Mouse (Mus musculus): ENCODE measurements at regions not wholly inside any gene's neighbourhood (a gene's known extent, or its start where the extent isn't known, plus 50 kb on each side); places are given as distances from the start of the nearest gene placed in this dataset.

DNA sequence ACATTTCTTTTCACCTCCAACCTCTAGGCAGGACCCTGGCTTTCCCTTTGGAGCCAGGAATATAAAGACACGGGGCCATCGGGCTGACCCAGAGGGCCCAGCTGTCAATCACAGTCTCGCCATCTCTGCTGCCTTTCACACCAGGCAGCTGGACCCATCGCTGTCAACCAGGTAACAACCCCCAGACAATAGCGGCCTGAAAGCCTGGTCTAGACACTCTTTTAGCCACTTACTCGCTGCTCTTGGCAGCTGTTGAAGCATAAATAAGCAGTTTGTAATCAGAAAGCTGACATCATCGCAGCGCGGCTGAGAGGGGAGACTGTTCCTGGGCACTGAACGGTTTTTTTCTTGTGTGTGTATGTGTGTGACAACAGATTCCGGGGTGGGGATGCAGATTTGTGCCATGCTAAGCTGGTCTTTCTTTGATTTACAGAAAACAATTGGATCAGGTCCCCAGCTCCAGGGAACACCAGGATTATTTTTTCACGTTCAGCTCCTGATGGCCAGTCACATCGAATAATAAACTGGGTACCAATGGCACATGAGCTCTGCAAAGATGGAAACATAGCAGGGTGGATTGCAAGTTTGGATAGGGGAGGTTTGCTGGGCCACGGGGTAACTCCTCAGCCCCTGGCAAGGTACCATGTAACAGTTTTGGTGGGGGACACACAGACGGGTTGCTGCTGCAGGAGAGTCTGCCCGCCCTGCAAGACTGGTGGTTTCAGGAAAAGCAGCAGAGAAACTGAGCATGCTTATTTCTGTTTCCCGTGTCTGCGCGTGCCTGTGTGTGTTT lies 437.6 kb upstream of the Pou3f3 start:
- no peak for TF ChIP-seq CTCF (IDR thresholded peaks at IDR 0.05; ENCODE audit: control insufficient read depth, insufficient read depth, insufficient read length)
- TF ChIP-seq MAX (IDR thresholded peaks at IDR 0.05): no peak
- TF ChIP-seq MYOG (IDR thresholded peaks at IDR 0.05; ENCODE audit: control insufficient read depth, extremely low read depth, insufficient read length): no peak
- TF ChIP-seq FOSL1 (IDR thresholded peaks at IDR 0.05; ENCODE audit: insufficient read depth, low read length, poor library complexity, severe bottlenecking): no peak
- no peak for TF ChIP-seq MYOD1 (IDR thresholded peaks at IDR 0.05; ENCODE audit: control insufficient read depth, insufficient read length, low read depth)

Data from C2C12 (cell line).